Mouse (Mus musculus) cortical plate, adult 2 months (tissue): ENCODE measurements around the gene Chka.

Experiments used
- CTCF ChIP-seq: fragments of 200-500 bp; IDR thresholded peaks from 2 replicates; pipeline ENCODE4 v1.5.1; 2011; ENCODE audit warnings: mild to moderate bottlenecking, control low read depth, low read length; ENCODE audit not compliant: insufficient read depth; ENCODE audit errors: extremely low read depth
- POLR2A ChIP-seq: fragments of 200-500 bp; IDR thresholded peaks from 2 replicates; pipeline ENCODE4 v1.6.1; 2011; ENCODE audit warnings: mild to moderate bottlenecking, low read length, control low read depth; ENCODE audit not compliant: insufficient read depth; ENCODE audit errors: extremely low read depth

- TF ChIP-seq CTCF (no peak), POLR2A (no peak)
Measured at GRCm38 (mm10) chr19:3805526-3805925, 46.0 kb upstream of the Chka start.
